Mouse (Mus musculus) megakaryocyte-erythroid progenitor cell, adult 5-6 weeks (primary cell): Measurements from ENCODE around the gene Dock1. TPM values are rescaled to one million over a fixed set of nuclear protein-coding genes. Genes with fewer than 3 reads are reported as not detected.

Experiments used
- ATAC-seq: replicated peaks from 2 replicates; pipeline ENCODE4 v1.8.0; 2016; ENCODE audit warnings: mild to moderate bottlenecking, inconsistent platforms; ENCODE audit not compliant: severe bottlenecking, poor library complexity, low FRiP score, low TSS enrichment
- total RNA-seq, 2 experiments: library from RNA; stranded (forward) in 1 of 2; stranded (reverse) in 1 of 2; fragments of 200-1000, 215-1000 nt in 1 of 2; fragments of >200 nt in 1 of 2; fragmentation: Nextera tagmentation in 1 of 2; gene quantifications; 2 replicates each; pipeline ENCODE4 v1.2.3; 2014 to 2017

Gene Dock1
- total RNA-seq, 2 experiments from 2014 or later = 0.56 TPM; not detected in 1

- no peak for ATAC-seq
Measured at GRCm38 (mm10) chr7:134690806-134691205, 20.4 kb downstream of the Dock1 start.

GRCm38 (mm10) chr7:134693325-134693724, 22.9 kb downstream of the Dock1 start:
- no peak for ATAC-seq

- no peak for ATAC-seq
Measured at GRCm38 (mm10) chr7:134695431-134695830, 25.0 kb downstream of the Dock1 start.

- peak; percentile 21; the same call in 1 of the 2 replicates for ATAC-seq
Measured at GRCm38 (mm10) chr7:134696126-134696979, 25.9 kb downstream of the Dock1 start.

- ATAC-seq = no peak
Measured at GRCm38 (mm10) chr7:134697479-134697878, 27.0 kb downstream of the Dock1 start.

GRCm38 (mm10) chr7:134698246-134698645, 27.8 kb downstream of the Dock1 start:
- ATAC-seq = no peak

GRCm38 (mm10) chr7:134700001-134700400, 29.5 kb downstream of the Dock1 start:
- no peak for ATAC-seq

- ATAC-seq = no peak
Measured at GRCm38 (mm10) chr7:134702481-134702880, 32.0 kb downstream of the Dock1 start.

- ATAC-seq = no peak
Measured at GRCm38 (mm10) chr7:134703704-134704103, 33.2 kb downstream of the Dock1 start.

GRCm38 (mm10) chr7:134709226-134709853, 38.9 kb downstream of the Dock1 start:
- ATAC-seq = no peak

- ATAC-seq = no peak
Measured at GRCm38 (mm10) chr7:134711576-134711975, 41.1 kb downstream of the Dock1 start.

GRCm38 (mm10) chr7:134719406-134719805, 49.0 kb downstream of the Dock1 start:
- ATAC-seq = no peak

- no peak for ATAC-seq
Measured at GRCm38 (mm10) chr7:134722361-134722760, 51.9 kb downstream of the Dock1 start.

GRCm38 (mm10) chr7:134722955-134723354, 52.5 kb downstream of the Dock1 start:
- ATAC-seq = no peak

- ATAC-seq = no peak
Measured at GRCm38 (mm10) chr7:134723509-134723908, 53.1 kb downstream of the Dock1 start.

GRCm38 (mm10) chr7:134724841-134725240, 54.4 kb downstream of the Dock1 start:
- ATAC-seq = no peak

- no peak for ATAC-seq
Measured at GRCm38 (mm10) chr7:134725551-134726529, 55.4 kb downstream of the Dock1 start.

GRCm38 (mm10) chr7:134726530-134727258, 56.2 kb downstream of the Dock1 start:
- no peak for ATAC-seq

GRCm38 (mm10) chr7:134729348-134729747, 58.9 kb downstream of the Dock1 start:
- no peak for ATAC-seq
